Mouse (Mus musculus) megakaryocyte, embryonic 14.5 days (primary cell): ENCODE results near the gene Npw. TPM values are rescaled to one million over a fixed set of nuclear protein-coding genes. Genes with fewer than 3 reads are reported as not detected.

Experiments used
- H3K27me3 ChIP-seq: replicated peaks from 2 replicates; pipeline ENCODE3; 2012; ENCODE audit warnings: inconsistent platforms
- H3K36me3 ChIP-seq: replicated peaks from 2 replicates; pipeline ENCODE3; 2012; ENCODE audit warnings: low read length, inconsistent platforms, mixed read lengths
- H3K4me1 ChIP-seq: 2 replicates; pipeline ENCODE4 v1.6.1; 2012; ENCODE audit warnings: inconsistent platforms
- H3K4me3 ChIP-seq: replicated peaks from 2 replicates; pipeline ENCODE3; 2012; ENCODE audit warnings: moderate library complexity, mild to moderate bottlenecking, inconsistent platforms
- H3K9me3 ChIP-seq: 2 replicates; pipeline ENCODE4 v1.6.1; 2012; ENCODE audit warnings: inconsistent platforms
- FLI1 ChIP-seq: IDR thresholded peaks from 2 replicates; pipeline ENCODE4 v1.6.1; 2012; ENCODE audit warnings: low read length, inconsistent platforms, mixed read lengths
- GATA1 ChIP-seq: IDR thresholded peaks from 3 replicates; pipeline ENCODE4 v1.6.1; 2012; ENCODE audit warnings: mixed read lengths, low read length, inconsistent platforms, borderline replicate concordance
- polyA plus RNA-seq: library from polyadenylated mRNA; stranded (reverse); fragments of >175 nt; gene quantifications from 2 replicates; pipeline ENCODE4 v1.2.3, GENCODE M21; 2012; ENCODE audit warnings: low replicate concordance; ENCODE audit not compliant: insufficient read depth

Gene Npw
- polyA plus RNA-seq, 1 experiment = 1.1 TPM

DNA sequence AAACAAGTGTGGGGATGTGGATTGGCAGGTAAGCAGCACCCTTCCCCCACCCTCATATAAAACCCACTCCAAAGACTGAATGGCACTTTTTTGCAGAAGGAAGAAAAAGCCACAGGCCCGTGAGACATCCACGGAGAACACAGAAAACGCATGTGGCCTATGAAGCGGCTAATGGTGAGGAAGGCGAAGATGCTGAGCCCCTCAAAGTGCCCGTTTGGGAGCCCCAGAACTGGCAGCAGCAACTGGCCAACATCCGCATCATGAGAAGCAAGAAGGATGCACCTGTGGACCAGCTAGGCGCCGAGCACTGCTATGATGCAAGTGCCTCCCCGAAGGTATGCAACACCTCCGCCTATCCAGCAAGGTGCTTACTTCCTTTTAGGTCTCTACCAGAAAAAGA, 24.4 kb downstream of the Npw start:
- peaks cover 60% of the 10 kb centered on the region for H3K4me1 ChIP-seq
- H3K9me3 ChIP-seq = no peaks in the 10 kb centered on the region
- H3K36me3 ChIP-seq = peaks cover 49% of the 10 kb centered on the region
- H3K27me3 ChIP-seq = no peaks in the 10 kb centered on the region
- TF ChIP-seq GATA1 (no peak), FLI1 (no peak)
- peak overlapping the region; percentile 39 for H3K4me3 ChIP-seq

DNA sequence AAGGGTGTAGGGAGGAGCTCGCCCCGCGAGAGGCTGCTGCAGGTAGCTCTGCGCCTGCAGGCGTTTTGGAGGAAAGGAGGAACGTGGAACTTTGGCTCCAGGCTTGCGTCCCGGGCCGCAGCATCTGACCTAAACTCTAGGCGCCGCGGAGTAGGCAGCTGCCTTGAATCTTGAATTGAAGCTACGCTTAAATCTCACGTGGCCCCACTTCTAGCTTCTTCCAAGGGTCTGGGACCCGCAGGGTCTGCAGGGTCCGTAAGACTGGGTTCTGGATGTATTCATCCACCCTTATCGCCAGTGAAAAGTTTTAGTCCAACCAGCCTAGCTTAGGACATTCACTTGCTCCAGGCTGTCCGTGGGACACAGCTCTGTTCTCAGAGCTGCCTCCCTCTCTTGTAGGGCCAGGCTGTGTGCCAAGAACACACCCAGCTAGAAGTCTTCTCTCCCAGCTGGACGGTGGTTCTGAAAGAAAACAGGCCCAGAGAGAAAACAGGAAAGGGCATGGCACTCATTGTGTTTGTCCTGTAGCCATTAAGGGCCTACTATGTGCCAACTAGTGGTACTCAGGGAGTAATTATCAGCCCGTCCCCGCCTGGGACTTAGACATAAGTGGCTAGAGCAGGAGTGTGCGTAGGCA, 25.3 kb downstream of the Npw start:
- Histone ChIP-seq H3K27me3 (no peaks in the 10 kb centered on the region), H3K36me3 (peaks cover 51% of the 10 kb centered on the region), H3K4me3 (peak overlapping the region; percentile 96), H3K9me3 (no peaks in the 10 kb centered on the region), H3K4me1 (peaks cover 67% of the 10 kb centered on the region)
- no peak for TF ChIP-seq FLI1
- no peak for TF ChIP-seq GATA1

DNA sequence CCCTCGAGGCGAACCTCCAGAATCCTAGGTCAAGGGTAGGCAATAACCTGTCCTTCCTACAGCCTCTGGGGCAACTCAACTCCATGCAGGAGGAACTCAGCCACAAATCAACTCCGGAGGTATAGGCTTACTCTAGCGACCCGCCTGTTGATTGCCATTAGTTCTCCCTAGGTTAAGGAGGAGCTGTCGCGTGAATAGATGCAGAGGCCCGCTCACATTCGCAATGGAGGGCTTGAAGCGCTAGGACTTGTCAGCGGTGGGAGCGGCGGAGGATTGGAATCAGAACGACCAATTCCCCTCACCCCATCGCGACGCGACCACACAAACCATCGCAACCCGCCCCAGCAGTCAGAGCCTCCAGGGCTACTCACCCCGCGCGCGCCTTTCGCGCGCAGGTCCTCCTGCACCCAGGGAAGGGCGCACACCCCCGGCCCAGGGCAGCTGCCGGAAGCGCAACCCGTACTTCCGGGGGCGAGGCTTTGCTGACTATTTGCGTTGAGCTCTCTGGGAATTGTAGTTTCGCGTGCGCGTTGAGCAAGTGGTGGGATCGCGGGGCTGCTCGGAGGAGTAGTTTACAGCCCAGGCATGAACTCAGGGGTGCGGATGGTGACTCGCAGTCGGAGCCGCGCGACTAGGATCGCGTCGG, 26.0 kb downstream of the Npw start, which contains the start of the genes Tsc2 and Nthl1:
TSS of gene Tsc2 (minus strand) at position 464 of the 646 bp plus-strand sequence.
TSS of gene Nthl1 (plus strand) at position 514 of the 646 bp plus-strand sequence.
- Histone ChIP-seq H3K4me1 (peaks cover 66% of the 10 kb centered on the region), H3K4me3 (peak within 1 kb of the TSS; percentile 96), H3K9me3 (no peaks in the 10 kb centered on the region), H3K36me3 (peaks cover 58% of the 10 kb centered on the region), H3K27me3 (no peaks in the 10 kb centered on the region)
- TF ChIP-seq GATA1 = no peak

DNA sequence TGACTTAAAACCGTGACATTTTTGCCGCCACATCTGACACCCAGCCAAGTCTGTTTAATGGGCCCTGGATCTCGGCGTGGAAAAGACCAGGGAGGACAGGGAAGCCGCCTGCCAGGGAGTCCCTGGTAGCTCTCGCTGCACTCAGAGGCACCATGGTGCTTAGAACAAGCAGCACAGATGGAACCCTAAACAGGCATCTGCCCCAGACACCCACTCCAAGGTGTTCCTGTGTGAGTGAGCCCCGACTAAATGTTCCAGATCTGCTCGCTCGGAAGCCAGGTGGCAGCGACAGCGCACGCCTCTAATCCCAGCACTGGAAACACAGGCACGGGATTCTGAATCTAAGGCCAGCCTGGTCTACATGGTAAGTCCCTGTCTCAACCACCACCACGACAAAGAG, 28.2 kb downstream of the Npw start:
- Histone ChIP-seq H3K9me3 (no peaks in the 10 kb centered on the region), H3K36me3 (peaks cover 66% of the 10 kb centered on the region), H3K4me3 (no peak overlapping the region), H3K4me1 (peaks cover 47% of the 10 kb centered on the region), H3K27me3 (no peaks in the 10 kb centered on the region)
- no peak for TF ChIP-seq FLI1
- no peak for TF ChIP-seq GATA1

DNA sequence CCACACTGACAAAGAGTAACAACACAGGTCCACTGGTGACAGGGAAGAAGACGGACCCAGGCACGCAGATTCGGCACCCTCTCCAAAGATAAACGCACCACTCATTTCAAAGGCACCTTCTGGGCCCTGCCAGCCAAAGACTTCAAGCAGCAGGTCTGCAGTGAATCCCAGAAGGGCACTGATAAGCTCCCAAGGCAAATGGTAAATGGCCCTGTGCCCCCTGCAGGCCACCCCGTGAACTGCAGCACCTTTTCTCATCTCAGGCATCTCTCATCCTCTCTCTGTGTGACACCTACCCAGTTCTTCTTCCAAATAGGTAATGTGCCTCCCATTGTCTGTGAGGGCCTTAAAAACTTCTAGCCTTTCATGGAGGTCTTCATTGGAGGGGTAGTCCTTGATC, 29.6 kb downstream of the Npw start:
- H3K9me3 ChIP-seq = no peaks in the 10 kb centered on the region
- peaks cover 69% of the 10 kb centered on the region for H3K36me3 ChIP-seq
- no peaks in the 10 kb centered on the region for H3K27me3 ChIP-seq
- no peak for TF ChIP-seq FLI1
- peak; percentile 57; the same call in 1 of the 3 replicates for TF ChIP-seq GATA1
- peaks cover 37% of the 10 kb centered on the region for H3K4me1 ChIP-seq
- no peak overlapping the region for H3K4me3 ChIP-seq

DNA sequence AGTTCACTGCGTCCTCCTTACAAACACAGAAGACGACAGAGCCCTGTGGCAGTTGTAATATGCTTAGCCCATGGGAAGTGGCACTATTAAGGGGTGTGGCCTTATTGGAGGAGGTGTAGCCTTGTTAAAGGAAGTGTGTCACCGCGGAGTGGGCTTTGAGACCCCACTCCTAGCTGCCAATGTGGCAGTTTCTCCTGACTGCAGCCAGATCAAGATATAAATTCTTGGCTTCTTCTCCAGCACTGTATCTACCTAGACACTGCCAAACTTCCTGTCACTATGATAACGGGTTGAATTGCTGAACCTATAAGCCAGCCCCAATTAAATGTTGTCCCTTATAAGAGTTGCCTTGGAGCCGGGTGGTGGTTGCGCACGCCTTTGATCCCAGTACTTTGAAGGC, 32.8 kb downstream of the Npw start:
- no peaks in the 10 kb centered on the region for H3K9me3 ChIP-seq
- no peak overlapping the region for H3K4me3 ChIP-seq
- no peak for TF ChIP-seq FLI1
- no peak for TF ChIP-seq GATA1
- H3K36me3 ChIP-seq = peaks cover 94% of the 10 kb centered on the region
- no peaks in the 10 kb centered on the region for H3K27me3 ChIP-seq
- H3K4me1 ChIP-seq = peaks cover 13% of the 10 kb centered on the region

DNA sequence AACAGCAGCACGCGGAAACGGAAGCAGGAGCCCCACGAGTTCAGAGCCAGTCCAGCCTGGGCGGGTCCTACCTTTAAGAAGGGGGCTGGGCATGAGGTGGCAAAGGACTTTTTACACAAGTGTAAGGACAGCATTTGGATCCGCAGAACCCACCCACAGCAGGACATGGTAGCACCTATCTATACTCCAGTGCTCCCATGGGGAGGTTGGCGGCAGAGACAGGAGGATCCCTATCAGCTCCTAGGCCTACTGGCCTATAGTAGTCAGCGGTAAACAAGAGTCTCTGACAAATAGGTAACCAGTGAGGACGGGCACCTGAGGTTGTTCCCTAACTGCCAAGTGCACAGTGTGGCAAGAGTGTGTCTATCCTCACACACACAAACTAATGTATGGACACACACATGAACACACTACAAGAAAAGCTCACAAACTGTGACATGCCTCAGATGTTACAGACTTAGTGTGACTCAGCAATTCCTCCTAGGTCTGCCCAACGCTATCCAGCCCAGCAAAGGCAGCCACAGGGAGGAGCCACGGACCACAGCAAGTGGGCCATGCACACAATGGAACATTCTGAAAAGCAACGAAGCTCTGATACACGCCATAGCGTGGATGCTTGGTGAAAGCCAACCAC, 40.6 kb downstream of the Npw start:
- Histone ChIP-seq H3K36me3 (peaks cover 90% of the 10 kb centered on the region), H3K4me3 (peak overlapping the region; percentile 70), H3K4me1 (peaks cover 59% of the 10 kb centered on the region), H3K27me3 (peaks cover 2% of the 10 kb centered on the region), H3K9me3 (no peaks in the 10 kb centered on the region)
- TF ChIP-seq GATA1 = no peak
- no peak for TF ChIP-seq FLI1

DNA sequence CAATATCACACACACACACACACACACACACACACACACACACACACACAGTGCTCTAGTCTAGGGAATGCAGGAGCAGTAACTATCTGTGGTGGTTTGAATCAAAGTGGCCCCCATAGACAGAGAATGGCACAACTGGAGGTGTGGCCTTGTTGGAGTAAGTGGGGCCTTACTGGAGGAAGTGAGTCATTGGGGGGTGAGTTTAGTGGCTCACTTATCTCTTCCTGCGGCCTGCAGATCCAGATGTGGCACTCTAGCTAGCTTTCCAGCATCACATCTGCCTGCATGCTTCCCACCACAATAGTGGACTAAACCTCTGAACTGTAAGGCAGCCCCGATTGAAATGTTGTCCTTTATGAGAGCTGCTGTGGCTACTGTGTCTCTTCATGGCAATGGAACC, 47.5 kb downstream of the Npw start:
- TF ChIP-seq FLI1 = no peak
- no peak for TF ChIP-seq GATA1
- peaks cover 80% of the 10 kb centered on the region for H3K36me3 ChIP-seq
- H3K27me3 ChIP-seq = peaks cover 20% of the 10 kb centered on the region
- H3K4me3 ChIP-seq = no peak overlapping the region
- no peaks in the 10 kb centered on the region for H3K9me3 ChIP-seq
- H3K4me1 ChIP-seq = peaks cover 63% of the 10 kb centered on the region

DNA sequence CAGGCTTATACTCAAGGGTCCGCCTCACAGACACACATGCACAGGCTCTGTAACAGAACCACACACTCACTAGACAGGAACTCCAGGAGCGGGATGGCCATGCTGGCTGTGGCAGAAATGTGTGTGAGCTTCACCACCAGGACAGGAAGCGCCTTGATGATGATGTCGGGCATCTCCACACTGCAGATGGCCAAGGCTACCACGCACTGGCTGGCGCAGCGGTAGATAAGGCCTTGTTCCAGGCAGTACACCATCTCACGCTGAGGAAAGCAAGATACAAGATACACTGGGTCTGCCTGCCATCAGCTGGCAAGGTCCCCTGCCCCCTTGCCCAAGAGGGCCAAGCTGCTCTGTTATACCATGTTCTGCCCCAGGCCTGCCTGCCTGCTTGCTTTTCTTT, 49.4 kb downstream of the Npw start:
- TF ChIP-seq GATA1 (no peak; the same call in 2 of the 3 replicates), FLI1 (no peak)
- H3K36me3 ChIP-seq = peaks cover 78% of the 10 kb centered on the region
- peaks cover 65% of the 10 kb centered on the region for H3K4me1 ChIP-seq

DNA sequence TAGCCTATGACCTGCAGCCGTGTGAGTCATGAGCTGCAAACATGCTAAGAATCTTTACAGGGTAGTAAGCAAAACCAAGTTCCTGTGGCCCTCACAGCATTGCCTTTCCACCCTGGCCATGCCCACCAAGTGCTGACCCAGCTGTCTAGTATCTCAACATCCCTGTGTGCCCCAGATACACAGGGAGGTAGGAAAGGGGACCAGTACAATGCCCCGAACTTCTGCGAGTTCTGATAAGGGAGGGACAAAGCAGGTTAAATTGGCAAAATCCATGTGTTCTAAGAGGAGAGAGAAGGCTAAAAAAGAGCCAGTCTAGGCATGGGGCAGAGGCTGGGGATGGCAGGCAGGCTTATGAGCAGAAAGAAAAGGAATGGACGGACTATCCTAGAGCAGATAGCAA, 49.9 kb downstream of the Npw start:
- H3K27me3 ChIP-seq = peaks cover 18% of the 10 kb centered on the region
- H3K36me3 ChIP-seq = peaks cover 73% of the 10 kb centered on the region
- H3K4me1 ChIP-seq = peaks cover 65% of the 10 kb centered on the region
- H3K9me3 ChIP-seq = no peaks in the 10 kb centered on the region
- no peak for TF ChIP-seq FLI1
- no peak for TF ChIP-seq GATA1
- no peak overlapping the region for H3K4me3 ChIP-seq

More for the DNA sequence above, 49.4 kb downstream of the Npw start:
- H3K9me3 ChIP-seq = no peaks in the 10 kb centered on the region
- peaks cover 18% of the 10 kb centered on the region for H3K27me3 ChIP-seq
- peak overlapping the region; percentile 69 for H3K4me3 ChIP-seq

Other genes with a start within 250 kb of the Npw start
- gene Rnps1, start 243.9 kb downstream of the Npw start, polyA plus RNA-seq = 183 and 234 TPM in 2 replicates
- gene Eci1, start 231.8 kb downstream of the Npw start, polyA plus RNA-seq = 11.7 and 67.7 TPM in 2 replicates
- not detected in 2 replicates for gene Dnase1l2, start 215.4 kb downstream of the Npw start, polyA plus RNA-seq
- gene E4f1, start 188.1 kb downstream of the Npw start, polyA plus RNA-seq = 9.7 and 18.7 TPM in 2 replicates
- 48.8 and 102 TPM in 2 replicates for gene Pgp, start 188.1 kb downstream of the Npw start, polyA plus RNA-seq
- gene Bricd5, start 184.6 kb downstream of the Npw start, polyA plus RNA-seq = not detected in 2 replicates
- gene Mlst8, start 179.4 kb downstream of the Npw start, polyA plus RNA-seq = 2.3 and 3.7 TPM in 2 replicates
- not detected in 2 replicates for gene Caskin1, start 169.9 kb downstream of the Npw start, polyA plus RNA-seq
- 122 and 123 TPM in 2 replicates for gene Traf7, start 130.5 kb downstream of the Npw start, polyA plus RNA-seq
- gene Rab26, start 124.2 kb downstream of the Npw start, polyA plus RNA-seq = not detected in 2 replicates
- gene Pkd1, start 108.6 kb downstream of the Npw start, polyA plus RNA-seq = 3.5 and 5.6 TPM in 2 replicates
- 26.7 and 30.6 TPM in 2 replicates for gene Tsc2, start 25.8 kb downstream of the Npw start, polyA plus RNA-seq
- gene Nthl1, start 25.8 kb downstream of the Npw start, polyA plus RNA-seq = 8.2 TPM in 1 of 2 replicates, not detected in the other
- 0.85 TPM in 1 of 2 replicates, not detected in the other for gene Slc9a3r2, start 8.1 kb downstream of the Npw start, polyA plus RNA-seq
- 45.3 and 55.8 TPM in 2 replicates for gene Zfp598, start 11.2 kb upstream of the Npw start, polyA plus RNA-seq
- gene Syngr3, start 31.5 kb upstream of the Npw start, polyA plus RNA-seq = 0.04 TPM in 1 of 2 replicates, not detected in the other
- 47.3 and 53.9 TPM in 2 replicates for gene Gfer, start 37.7 kb upstream of the Npw start, polyA plus RNA-seq
- gene Noxo1, start 37.8 kb upstream of the Npw start, polyA plus RNA-seq = 1.5 and 2.1 TPM in 2 replicates
- 16.6 and 17.1 TPM in 2 replicates for gene Tbl3, start 49.2 kb upstream of the Npw start, polyA plus RNA-seq
- gene Rnf151, start 59.6 kb upstream of the Npw start, polyA plus RNA-seq = 0.74 TPM in 1 of 2 replicates, not detected in the other
- gene Rps2, start 59.7 kb upstream of the Npw start, polyA plus RNA-seq = 653 and 1,069 TPM in 2 replicates
- gene Ndufb10, start 66.0 kb upstream of the Npw start, polyA plus RNA-seq = 519 and 729 TPM in 2 replicates
- 0.35 TPM in 1 of 2 replicates, not detected in the other for gene Rpl3l, start 69.4 kb upstream of the Npw start, polyA plus RNA-seq
- gene Msrb1, start 78.2 kb upstream of the Npw start, polyA plus RNA-seq = 19.0 and 40.5 TPM in 2 replicates
- not detected in 2 replicates for gene Hs3st6, start 94.5 kb upstream of the Npw start, polyA plus RNA-seq
- not detected in 2 replicates for gene Meiob, start 145.8 kb upstream of the Npw start, polyA plus RNA-seq
- gene Hagh, start 181.7 kb upstream of the Npw start, polyA plus RNA-seq = 7.5 and 29.1 TPM in 2 replicates
- gene Fahd1, start 191.9 kb upstream of the Npw start, polyA plus RNA-seq = 2.0 and 2.8 TPM in 2 replicates
- 0.25 TPM in 1 of 2 replicates, not detected in the other for gene Igfals, start 207.5 kb upstream of the Npw start, polyA plus RNA-seq
- gene Nubp2, start 227.9 kb upstream of the Npw start, polyA plus RNA-seq = 58.9 and 67.0 TPM in 2 replicates
- 18.7 and 57.4 TPM in 2 replicates for gene Spsb3, start 228.2 kb upstream of the Npw start, polyA plus RNA-seq
- gene Eme2, start 236.6 kb upstream of the Npw start, polyA plus RNA-seq = 5.8 and 10.0 TPM in 2 replicates
- gene Mrps34, start 236.7 kb upstream of the Npw start, polyA plus RNA-seq = 75.3 and 168 TPM in 2 replicates
- 18.4 TPM in 1 of 2 replicates, not detected in the other for gene Nme3, start 238.0 kb upstream of the Npw start, polyA plus RNA-seq